Mouse (Mus musculus) gastrocnemius, postnatal 4 days (tissue): Measurements from ENCODE around the gene Ascl2. TPM values are rescaled to one million over a fixed set of nuclear protein-coding genes. Genes with fewer than 3 reads are reported as not detected.

Source experiments
- DNase-seq, 2 experiments: peaks; one replicate each; pipeline ENCODE4 v3.0.0; 2021 to 2022; ENCODE audit warnings: low spot score in 2 of 2, mixed read lengths in 2 of 2
- total RNA-seq, 2 experiments: library from RNA; stranded (reverse); gene quantifications; 2 replicates each; pipeline ENCODE4 v1.2.3; 2021

The Ascl2 gene
- total RNA-seq, 2 experiments from 2014 or later: 0.22 TPM; not detected in 1

DNA sequence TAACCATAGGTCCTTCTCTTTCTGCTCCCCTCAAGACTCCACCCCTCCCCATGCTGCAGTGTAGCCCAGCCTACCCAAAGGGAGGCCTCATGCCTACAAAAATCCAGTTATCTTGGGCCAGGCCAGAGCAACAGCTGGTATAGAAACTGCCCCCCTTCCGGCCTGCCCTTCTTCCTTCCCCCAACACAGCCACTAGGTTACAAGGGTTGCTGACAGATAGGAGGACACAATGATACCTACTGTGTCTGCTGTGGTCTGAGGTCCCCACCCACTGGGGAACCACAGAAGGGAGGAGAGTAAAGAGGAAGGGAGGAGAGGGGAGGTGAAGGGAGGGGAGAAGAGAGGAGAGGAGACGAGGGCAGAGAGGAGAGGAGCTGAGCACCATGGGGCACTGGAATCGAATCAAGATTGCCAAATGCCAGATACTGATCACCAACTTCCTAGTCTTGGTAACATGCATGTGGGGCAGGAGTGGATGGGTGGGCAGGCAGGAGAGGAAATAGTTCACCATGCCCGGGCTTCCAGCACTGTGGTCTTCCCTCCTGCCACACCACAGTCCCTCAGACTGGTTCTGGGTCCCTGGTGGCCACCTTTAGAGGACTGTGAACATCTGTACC lies 35.8 kb upstream of the Ascl2 start, which contains the start of gene Tspan32:
Gene Tspan32, plus strand, starts transcription at position 320 of the 617 bp plus-strand sequence.
- DNase-seq: no peak

- DNase-seq: no peak
These were observed 33.6 kb upstream of the Ascl2 start for GRCm38 (mm10) chr7:143002679-143003078.

- DNase-seq: no peak
These were observed 28.5 kb upstream of the Ascl2 start for GRCm38 (mm10) chr7:142997403-142998150.

GRCm38 (mm10) chr7:142996998-142997397 lies 27.9 kb upstream of the Ascl2 start:
- no peak for DNase-seq

DNA sequence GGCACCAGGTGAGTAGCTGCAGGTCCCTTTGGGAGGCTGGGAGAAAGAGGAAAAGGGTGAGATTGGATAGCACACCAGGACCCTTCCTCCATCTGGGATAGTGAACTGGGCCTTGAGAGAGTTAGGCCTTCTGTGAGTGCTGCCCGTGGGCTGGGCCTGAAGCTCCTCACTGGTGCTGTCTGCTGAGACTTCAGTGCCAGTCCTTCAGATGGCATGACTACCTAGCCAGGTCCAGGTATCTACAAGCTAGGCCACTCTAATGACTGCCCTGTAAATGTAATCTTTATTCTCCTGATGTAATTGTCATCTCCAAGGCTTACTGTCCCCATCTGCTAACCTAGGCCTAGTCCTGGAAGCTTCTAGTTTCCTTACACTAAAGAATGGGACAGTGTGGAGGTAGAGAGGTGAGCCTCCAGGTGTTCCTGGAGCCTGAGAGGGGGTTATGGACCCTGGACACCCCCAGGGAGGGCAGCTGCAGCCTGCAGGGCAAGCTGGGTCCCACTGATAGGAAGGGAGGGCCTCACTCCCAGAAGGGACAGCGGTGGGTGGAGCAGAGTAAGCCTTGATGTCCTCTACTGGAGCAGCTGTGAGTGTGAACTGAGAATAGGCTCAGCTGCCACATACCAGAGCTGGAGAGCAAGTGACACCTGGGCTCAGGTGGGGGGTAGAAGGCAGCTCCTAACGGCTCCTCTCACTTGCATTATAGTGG lies 26.7 kb upstream of the Ascl2 start:
- DNase-seq: no peak

GRCm38 (mm10) chr7:142995004-142995403 lies 25.9 kb upstream of the Ascl2 start:
- no peak for DNase-seq

DNA sequence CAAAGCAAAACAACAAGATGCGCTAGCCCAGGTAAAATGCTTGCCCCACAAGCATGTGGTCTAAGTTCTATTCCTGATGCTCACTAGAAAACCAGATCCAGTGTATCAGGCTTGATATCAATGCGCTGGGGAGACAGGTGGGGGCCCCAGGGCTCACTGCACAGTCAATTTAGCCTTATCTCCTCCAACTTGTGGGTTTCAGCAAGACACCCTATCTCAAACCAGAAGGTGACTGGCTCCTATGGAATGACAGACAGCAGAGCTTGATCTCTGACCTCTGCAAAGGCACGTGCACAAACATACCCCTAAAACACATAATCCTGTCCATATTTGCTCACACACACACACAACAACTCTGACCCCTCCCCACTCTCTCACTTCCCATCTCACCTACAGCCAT lies 18.7 kb upstream of the Ascl2 start:
- no peak for DNase-seq

GRCm38 (mm10) chr7:142985146-142985545 lies 16.1 kb upstream of the Ascl2 start:
- no peak for DNase-seq

DNA sequence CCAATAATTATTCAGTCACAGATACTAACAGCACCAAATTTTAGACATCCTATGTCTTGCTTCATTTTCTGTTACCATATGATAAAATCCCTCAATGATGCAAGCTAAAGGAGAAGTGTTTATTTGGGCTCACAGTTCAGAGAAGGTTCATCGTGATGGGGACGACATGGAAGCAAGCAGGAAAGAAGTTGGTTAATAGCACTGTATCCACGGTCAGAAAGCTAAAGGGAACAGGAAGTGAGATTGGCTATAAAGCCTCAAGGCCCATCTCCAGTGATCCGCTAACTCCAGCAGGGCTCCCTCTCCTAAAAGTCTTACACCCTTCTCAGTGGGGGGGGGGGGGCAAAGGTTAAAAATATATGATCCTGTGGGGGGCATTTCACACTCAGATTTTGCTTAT lies 12.8 kb upstream of the Ascl2 start:
- no peak for DNase-seq

DNA sequence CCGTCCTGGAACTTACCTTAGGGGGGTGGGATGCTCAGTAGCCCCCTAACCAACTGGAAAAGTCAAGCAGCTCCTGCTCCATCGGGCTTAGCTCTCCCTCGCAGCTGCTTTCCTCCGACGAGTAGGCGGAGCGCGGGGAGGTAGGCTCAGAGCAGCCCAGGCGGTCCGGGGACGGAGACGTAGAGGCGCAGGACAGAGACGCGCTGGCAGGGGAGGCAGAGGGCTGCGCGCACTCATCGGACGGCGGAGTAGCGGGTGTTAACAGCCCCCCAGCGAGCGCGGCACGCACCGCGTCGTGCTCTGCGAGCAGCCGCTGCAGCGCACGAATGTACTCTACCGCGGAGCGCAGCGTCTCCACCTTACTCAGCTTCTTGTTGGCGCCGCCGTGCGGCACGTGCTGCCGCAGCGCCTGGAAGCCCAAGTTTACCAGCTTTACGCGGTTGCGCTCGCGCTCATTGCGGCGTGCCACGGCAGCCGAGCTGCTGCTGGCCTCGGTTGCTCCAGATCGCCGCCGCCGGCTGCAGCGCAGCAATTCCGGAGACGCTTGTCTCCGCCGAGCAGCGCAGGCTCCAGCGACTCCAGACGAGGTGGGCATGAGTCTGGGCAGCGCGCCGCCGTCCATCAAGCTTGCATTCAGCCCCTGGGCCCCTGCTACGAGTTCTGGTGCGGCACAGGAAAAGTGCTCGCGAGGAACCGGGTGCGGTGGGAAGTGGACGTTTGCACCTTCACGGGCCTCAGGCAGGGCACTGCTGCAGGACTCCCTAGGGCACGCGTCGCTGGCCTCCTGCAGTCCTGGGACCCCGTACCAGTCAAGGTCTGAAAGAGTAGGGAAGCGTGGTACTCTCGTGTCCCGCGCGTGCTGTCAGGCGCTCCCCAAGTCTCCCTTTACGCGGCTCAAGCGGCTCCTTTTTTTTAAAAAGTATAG lies 918 bp downstream of the Ascl2 start:
- peak in 1 of 2 experiments; percentile 41 for DNase-seq

- peak in 1 of 2 experiments; percentile 27 for DNase-seq
These were observed 1.6 kb downstream of the Ascl2 start for GRCm38 (mm10) chr7:142967414-142967883.

GRCm38 (mm10) chr7:142959752-142960151 lies 9.3 kb downstream of the Ascl2 start:
- DNase-seq: no peak

- DNase-seq: no peak
These were observed 10.2 kb downstream of the Ascl2 start for GRCm38 (mm10) chr7:142958817-142959216.

- no peak for DNase-seq
These were observed 13.0 kb downstream of the Ascl2 start for GRCm38 (mm10) chr7:142956018-142956417.

GRCm38 (mm10) chr7:142949568-142949967 lies 19.5 kb downstream of the Ascl2 start:
- no peak for DNase-seq

DNA sequence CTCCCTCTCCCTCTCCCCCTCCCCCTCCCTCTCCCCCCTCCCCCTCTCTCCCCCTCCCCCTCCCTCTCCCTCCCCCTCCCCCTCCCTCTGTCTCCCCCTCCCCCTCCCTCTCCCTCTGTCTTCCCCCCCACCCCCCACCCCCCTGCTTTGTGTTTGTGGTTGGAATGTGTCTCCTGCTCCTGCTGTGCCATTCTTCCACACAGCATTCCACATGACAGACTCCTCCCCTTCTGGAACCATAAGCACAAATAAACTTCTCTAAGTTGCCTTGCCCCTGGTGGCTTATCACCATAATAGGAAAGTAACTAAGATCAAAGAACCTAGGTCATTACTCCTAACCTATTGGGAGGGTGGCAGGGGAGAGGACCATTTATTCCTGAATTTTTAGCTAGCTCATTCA lies 31.4 kb downstream of the Ascl2 start:
- DNase-seq: no peak

GRCm38 (mm10) chr7:142935708-142936107 lies 33.4 kb downstream of the Ascl2 start:
- no peak for DNase-seq

DNA sequence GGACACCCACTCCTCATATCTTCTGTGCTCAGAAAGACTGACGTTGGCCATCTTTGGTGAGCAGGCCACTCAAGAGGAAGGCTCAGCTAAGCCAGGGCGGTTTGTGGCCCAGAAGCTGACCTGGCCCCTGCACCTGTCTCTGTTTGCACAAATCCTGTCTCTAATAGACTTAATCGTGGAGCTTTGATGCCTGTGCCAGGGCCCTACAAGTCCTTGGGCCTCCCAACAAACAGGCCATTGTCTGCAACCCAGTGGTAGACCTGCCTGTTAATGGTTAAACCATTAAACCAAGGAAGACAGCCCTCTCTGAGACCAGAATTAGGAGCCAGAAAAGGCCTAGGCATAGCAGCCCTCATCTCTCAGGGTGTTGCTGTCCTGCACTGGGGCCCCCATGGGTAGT lies 36.6 kb downstream of the Ascl2 start:
- DNase-seq: no peak

- DNase-seq: no peak
These were observed 38.0 kb downstream of the Ascl2 start, which contains the start of gene Th for GRCm38 (mm10) chr7:142931028-142931427. Gene Th, minus strand, starts transcription at chr7:142931128.

DNA sequence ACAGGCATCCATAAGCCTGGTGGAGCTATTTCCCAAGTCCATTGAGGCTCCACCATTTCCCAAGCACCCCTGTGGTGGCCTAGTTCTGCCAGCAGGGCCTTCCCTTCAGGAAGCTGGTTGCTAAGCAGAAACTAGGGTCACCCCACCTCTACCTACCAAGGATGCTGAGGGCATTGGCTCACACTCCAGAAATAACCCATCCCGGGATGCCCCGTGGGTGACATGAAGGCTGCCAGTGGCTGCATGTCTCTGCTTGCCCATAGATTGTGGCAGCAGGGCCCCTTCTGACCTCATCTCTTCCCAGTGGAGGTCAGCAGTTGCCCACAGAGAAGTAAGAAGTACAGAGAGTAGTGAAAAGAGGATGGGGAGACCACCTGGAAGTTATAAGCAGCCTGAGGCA lies 39.5 kb downstream of the Ascl2 start:
- no peak for DNase-seq

- no peak for DNase-seq
These were observed 41.8 kb downstream of the Ascl2 start for GRCm38 (mm10) chr7:142927293-142927692.
